Mouse (Mus musculus) brain, embryonic 14.5 days (tissue): ENCODE results near the gene Rgl1.

ENCODE experiments used
- CTCF ChIP-seq: fragments of 200-500 bp; IDR thresholded peaks from 2 replicates; pipeline ENCODE4 v1.5.1; 2012; ENCODE audit warnings: inconsistent platforms, mild to moderate bottlenecking, moderate library complexity, borderline replicate concordance; ENCODE audit not compliant: insufficient read depth, insufficient read length; ENCODE audit errors: extremely low read depth
- POLR2A ChIP-seq: fragments of 200-500 bp; IDR thresholded peaks from 2 replicates; pipeline ENCODE4 v1.6.1; 2012; ENCODE audit warnings: mild to moderate bottlenecking, inconsistent platforms, borderline replicate concordance; ENCODE audit not compliant: poor library complexity, insufficient read depth, insufficient read length, severe bottlenecking; ENCODE audit errors: extremely low read depth

GRCm38 (mm10) chr1:152584933-152585332, 181.2 kb downstream of the Rgl1 start:
- TF ChIP-seq CTCF: no peak
- no peak for TF ChIP-seq POLR2A
